Comparison of ENCODE assay signal across 15 mouse cellular contexts in the genomic region with DNA sequence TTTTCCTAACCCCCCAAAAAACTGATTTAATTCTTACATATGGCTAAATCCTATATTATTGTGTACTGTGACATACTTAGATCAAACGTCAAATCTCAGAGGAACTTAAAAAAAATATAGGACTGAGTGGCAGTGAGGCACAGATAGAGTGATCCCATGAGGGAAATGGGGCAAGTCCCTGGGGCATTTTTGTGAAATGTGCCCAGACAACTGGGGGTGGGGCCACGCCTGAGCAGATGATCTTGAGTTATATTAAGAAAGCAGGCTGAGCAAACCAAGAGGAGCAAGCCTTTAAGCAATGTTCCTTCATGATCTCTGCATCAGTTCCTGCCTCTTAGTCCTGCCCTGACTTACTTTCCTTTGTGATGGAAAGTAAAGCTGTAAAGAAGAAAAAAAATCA.
"Had no signal": no experiment of that assay in that cellular context is flagged by ENCODE, and none has a peak within 500 bp of the region (broad histone marks: within the 10 kb centered on the region; RNA-seq: fewer than 3 reads in every experiment).

No protein-coding gene starts in this region.

- DNase-seq: kidney, adult 9 months; kidney, postnatal 14 days; kidney, postnatal 4 days; left cerebral cortex, postnatal 4 days; lung, adult 2 months; lung, postnatal 14 days; lung, postnatal 4 days; midbrain, embryonic 14.5 days; thymus, postnatal 25 days had no signal

- H3K4me3 ChIP-seq: limb, embryonic 12.5 days; limb, embryonic 15.5 days; liver, embryonic 12.5 days; liver, embryonic 15.5 days; stomach, embryonic 15.5 days had no signal

- H3K27ac ChIP-seq: limb, embryonic 12.5 days; limb, embryonic 15.5 days; liver, embryonic 12.5 days; liver, embryonic 15.5 days; stomach, embryonic 15.5 days had no signal

- H3K4me1 ChIP-seq: limb, embryonic 12.5 days; limb, embryonic 15.5 days; liver, embryonic 12.5 days; liver, embryonic 15.5 days; stomach, embryonic 15.5 days had no signal

- H3K36me3 ChIP-seq: limb, embryonic 12.5 days; limb, embryonic 15.5 days; liver, embryonic 12.5 days; liver, embryonic 15.5 days; stomach, embryonic 15.5 days had no signal

- H3K4me2 ChIP-seq: limb, embryonic 12.5 days; limb, embryonic 15.5 days; liver, embryonic 12.5 days; liver, embryonic 15.5 days; midbrain, embryonic 11.5 days; stomach, embryonic 15.5 days had no signal

- H3K9ac ChIP-seq: limb, embryonic 12.5 days; limb, embryonic 15.5 days; liver, embryonic 12.5 days; liver, embryonic 15.5 days; stomach, embryonic 15.5 days had no signal

- H3K27me3 ChIP-seq: limb, embryonic 12.5 days; limb, embryonic 15.5 days; liver, embryonic 12.5 days; liver, embryonic 15.5 days; stomach, embryonic 15.5 days had no signal

- H3K9me3 ChIP-seq: limb, embryonic 12.5 days; limb, embryonic 15.5 days; liver, embryonic 12.5 days; liver, embryonic 15.5 days; stomach, embryonic 15.5 days had no signal
